Mouse (Mus musculus) cerebellum, adult 18-20 months (tissue): Measurements from ENCODE around the gene Rhoa.

Experiments used
- DNase-seq, 2 experiments: peaks; one replicate each; pipeline ENCODE4 v3.0.0; 2021

The Rhoa gene

DNA sequence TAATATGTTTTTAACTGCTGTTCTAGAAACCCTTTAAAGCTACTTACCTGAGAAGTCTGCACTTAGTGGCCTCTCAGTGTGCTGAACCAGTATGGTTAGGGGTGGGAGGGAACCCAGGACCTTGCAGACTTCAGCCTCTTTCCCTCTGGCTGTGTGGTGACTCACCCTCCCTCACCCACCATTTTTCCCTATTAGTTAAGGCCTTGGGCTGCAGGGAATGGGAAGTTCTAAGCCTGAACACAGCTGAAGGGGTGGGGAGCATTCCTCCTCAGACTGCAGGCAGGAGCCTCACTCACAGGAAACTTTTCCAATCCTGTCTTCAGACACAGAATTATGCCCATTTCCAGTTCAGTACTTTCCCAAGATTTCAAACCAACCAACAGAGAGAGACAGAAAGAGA, 35.9 kb downstream of the Rhoa start:
- no peak for DNase-seq

GRCm38 (mm10) chr9:108342301-108342831, 36.4 kb downstream of the Rhoa start:
- no peak for DNase-seq

DNA sequence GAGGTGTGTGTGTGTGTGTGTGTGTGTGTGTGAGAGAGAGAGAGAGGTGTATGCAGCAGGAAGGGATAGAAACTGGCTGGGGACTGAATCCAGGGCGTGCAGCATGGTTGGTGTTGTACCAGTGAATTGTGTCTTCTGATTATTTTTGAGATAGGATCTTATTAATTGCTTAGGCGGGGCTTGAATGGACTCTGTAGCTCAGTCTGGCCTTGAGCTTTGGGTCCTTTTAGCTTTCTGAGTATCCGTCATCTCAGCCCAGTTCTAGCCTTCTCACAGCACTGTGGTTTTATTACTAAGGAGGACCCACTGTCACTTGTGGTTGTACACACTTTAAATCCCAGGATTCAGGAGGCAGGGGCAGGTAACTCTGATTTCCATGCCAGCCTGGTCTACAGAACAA, 37.4 kb downstream of the Rhoa start:
- DNase-seq, result no peak

- DNase-seq, result no peak
These were observed 37.9 kb downstream of the Rhoa start for GRCm38 (mm10) chr9:108343835-108344234.

DNA sequence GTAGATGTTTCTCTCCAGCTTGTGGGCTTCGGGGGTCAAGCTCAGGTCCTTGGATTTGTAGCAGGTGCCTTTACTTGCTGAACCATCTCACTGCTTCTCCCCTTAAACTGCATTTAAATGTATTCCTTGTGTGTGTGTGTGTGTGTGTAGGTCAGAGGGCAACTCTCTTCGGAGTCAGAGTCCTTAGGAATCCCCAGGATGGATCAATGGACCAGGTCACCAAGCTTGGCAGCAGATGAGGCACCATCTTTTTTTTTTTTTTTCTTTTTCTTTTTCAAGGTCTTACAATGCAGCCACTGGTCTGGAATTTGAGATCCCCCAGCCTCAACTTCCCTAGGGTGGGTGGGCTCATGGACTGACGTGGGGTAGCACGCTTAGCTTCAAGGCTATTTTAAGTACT, 38.5 kb downstream of the Rhoa start:
- no peak for DNase-seq

GRCm38 (mm10) chr9:108347024-108347423, 41.1 kb downstream of the Rhoa start:
- no peak for DNase-seq

DNA sequence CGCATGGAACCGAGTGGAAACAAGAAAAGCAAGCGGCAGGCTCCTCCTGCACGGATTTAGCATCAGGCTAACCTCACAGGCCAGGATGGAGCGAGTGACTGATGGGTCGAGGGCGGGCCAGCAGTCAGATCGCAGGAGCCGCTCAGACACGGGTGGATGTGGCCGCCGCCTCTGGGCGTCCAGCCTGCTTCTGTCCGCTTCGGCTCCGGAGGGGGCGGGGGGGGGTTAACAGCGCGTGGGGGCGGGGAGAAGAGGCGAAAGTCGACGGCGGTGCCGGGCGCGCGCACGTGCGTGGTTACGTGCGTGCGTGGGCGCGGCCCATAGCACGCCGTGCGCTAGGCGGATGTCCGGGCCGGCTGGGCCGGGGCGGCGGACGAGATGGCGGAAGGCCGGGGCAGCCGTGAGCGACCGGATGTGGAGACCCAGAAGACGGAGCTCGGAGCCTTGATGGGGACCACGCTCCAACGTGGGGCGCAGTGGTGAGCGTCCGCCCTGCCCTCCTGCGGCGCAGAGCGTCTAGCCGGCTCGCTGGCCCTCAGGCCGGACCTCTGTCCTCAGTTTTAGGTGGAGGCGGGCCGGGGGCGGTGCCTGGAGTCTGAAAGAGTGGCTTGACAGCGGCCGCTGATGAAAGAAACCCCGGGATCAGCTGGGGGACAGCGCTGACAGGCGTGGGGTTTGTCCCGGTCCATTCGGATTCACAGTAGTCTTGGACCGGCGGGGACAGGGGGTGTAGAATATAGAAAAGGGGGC, 41.8 kb downstream of the Rhoa start, which contains the start of gene Usp4:
Usp4 (plus strand) TSS at position 314 of the 750 bp plus-strand sequence.
- DNase-seq, result peak; percentile 84 to 94

DNA sequence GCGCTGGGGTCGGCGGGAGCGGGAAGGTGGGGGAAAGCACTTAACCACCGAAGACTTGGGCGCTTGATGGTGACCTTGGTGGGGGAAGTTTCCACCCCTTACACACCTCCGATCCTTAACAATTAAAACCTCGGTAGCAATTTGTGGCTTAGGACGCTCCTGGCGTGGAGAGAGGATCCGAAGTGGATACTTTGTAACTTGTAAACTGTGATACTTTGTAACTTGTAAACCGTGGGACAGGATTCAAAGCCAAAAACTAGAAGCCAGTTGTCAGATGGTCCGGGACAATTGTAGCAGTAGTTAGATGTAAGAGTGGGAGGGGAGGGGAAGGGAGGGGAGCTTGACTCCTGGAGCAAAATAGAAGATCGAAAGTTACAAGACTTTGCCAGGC, 42.4 kb downstream of the Rhoa start:
- no peak for DNase-seq

- no peak for DNase-seq
These were observed 43.8 kb downstream of the Rhoa start for GRCm38 (mm10) chr9:108349727-108350126.

- DNase-seq, result no peak
These were observed 72.3 kb downstream of the Rhoa start for GRCm38 (mm10) chr9:108378234-108378633.

GRCm38 (mm10) chr9:108378736-108379135, 72.8 kb downstream of the Rhoa start:
- DNase-seq, result no peak

DNA sequence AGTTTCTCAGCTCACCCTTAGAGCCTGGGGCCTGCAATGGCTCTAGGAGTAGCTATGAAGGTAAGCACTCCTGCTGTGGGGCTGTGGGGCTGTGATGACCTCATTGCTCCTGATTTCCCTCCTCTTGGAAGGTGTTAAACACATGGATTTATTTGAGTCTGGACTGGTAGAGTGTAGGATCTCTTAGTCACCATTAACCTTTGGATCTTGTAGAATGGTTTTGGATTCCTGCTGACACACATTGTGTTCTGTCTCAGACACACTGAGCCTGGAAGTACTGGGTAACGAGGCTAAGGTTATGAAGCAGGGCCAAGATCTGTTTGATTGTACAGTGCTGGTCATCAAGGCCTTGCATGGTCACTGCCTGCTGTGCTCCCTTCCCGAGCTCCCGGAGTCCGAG, 73.4 kb downstream of the Rhoa start:
- no peak for DNase-seq

GRCm38 (mm10) chr9:108381382-108381781, 75.5 kb downstream of the Rhoa start:
- no peak for DNase-seq

DNA sequence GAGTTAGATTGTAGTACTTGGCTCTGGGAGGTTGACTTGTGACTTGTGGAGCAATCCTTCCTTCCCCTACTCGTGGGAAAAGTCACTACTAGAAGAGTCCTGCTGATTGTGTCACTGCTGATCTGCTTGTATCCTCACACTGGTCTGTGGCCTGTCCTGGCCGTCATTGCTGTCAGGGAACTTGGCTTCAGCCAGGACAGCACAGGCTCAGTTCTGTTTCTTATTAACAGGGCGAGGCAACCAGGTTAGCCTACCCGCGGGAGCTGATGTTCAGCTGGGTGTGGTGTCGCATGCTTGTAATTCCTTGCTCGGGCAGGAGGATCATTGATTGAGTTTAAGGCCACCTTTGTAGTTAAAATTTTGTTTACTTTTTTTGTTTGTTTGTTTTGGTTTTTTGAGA, 79.1 kb downstream of the Rhoa start:
- DNase-seq, result no peak

- no peak for DNase-seq
These were observed 80.9 kb downstream of the Rhoa start for GRCm38 (mm10) chr9:108386816-108387215.
